Mouse (Mus musculus) CH12F3 (cell line): ENCODE measurements at regions not wholly inside any gene's neighbourhood (a gene's known extent, or its start where the extent isn't known, plus 50 kb on each side); places are given as distances from the start of the nearest gene placed in this dataset.
"Not testable (repeated sequence)": the region's sequence is repeated elsewhere in the genome, so short reads cannot be mapped to it uniquely, and the experiment has no call there.

Experiments used
- in situ Hi-C: fragments of 300-500 bp; cut with MboI; formaldehyde crosslinking; loops from 2 replicates; pipeline ENCODE4 v1.14.3; 2020; ENCODE audit warnings: low sequenced_read_pairs

- in situ Hi-C loops: no loop called here
Measured at GRCm38 (mm10) chr15:62267536-62267935, 1344.7 kb upstream of the A1bg start.

- in situ Hi-C loops: no loop called here
Measured at GRCm38 (mm10) chr15:62266025-62266424, 1343.2 kb upstream of the A1bg start.

- in situ Hi-C loops: no loop called here
Measured at GRCm38 (mm10) chr15:62265484-62265937, 1342.7 kb upstream of the A1bg start.

- in situ Hi-C loops: no loop called here
Measured at GRCm38 (mm10) chr15:62264966-62265365, 1342.2 kb upstream of the A1bg start.

GRCm38 (mm10) chr15:62264183-62264582 is 1341.4 kb upstream of the A1bg start:
- in situ Hi-C loops: no loop called here

GRCm38 (mm10) chr15:62262487-62262886 is 1339.7 kb upstream of the A1bg start:
- in situ Hi-C loops: no loop called here

GRCm38 (mm10) chr15:62261520-62261919 is 1338.7 kb upstream of the A1bg start:
- in situ Hi-C loops: no loop called here

- in situ Hi-C loops: no loop called here
Measured at GRCm38 (mm10) chr15:62258611-62259010, 1335.8 kb upstream of the A1bg start.

- in situ Hi-C loops: no loop called here
Measured at GRCm38 (mm10) chr15:62257955-62258354, 1335.1 kb upstream of the A1bg start.

- in situ Hi-C loops: no loop called here
Measured at GRCm38 (mm10) chr15:62257110-62257667, 1334.4 kb upstream of the A1bg start.

GRCm38 (mm10) chr15:62255571-62255970 is 1332.8 kb upstream of the A1bg start:
- in situ Hi-C loops: no loop called here

GRCm38 (mm10) chr15:62253724-62254123 is 1330.9 kb upstream of the A1bg start:
- in situ Hi-C loops: no loop called here

- in situ Hi-C loops: not testable (repeated sequence)
Measured at GRCm38 (mm10) chr15:62252078-62252833, 1329.4 kb upstream of the A1bg start.

GRCm38 (mm10) chr15:62249436-62249835 is 1326.6 kb upstream of the A1bg start:
- in situ Hi-C loops: no loop called here

GRCm38 (mm10) chr15:62246561-62247079 is 1323.8 kb upstream of the A1bg start:
- in situ Hi-C loops: no loop called here

GRCm38 (mm10) chr15:62245237-62245636 is 1322.4 kb upstream of the A1bg start:
- in situ Hi-C loops: no loop called here

GRCm38 (mm10) chr15:62244819-62245218 is 1322.0 kb upstream of the A1bg start:
- in situ Hi-C loops: no loop called here

- in situ Hi-C loops: no loop called here
Measured at GRCm38 (mm10) chr15:62240031-62240430, 1317.2 kb upstream of the A1bg start.

GRCm38 (mm10) chr15:62238503-62239045 is 1315.8 kb upstream of the A1bg start:
- in situ Hi-C loops: no loop called here

GRCm38 (mm10) chr15:62236056-62236455 is 1313.2 kb upstream of the A1bg start:
- in situ Hi-C loops: no loop called here

GRCm38 (mm10) chr15:62234182-62234760 is 1311.5 kb upstream of the A1bg start:
- in situ Hi-C loops: no loop called here

- in situ Hi-C loops: no loop called here
Measured at GRCm38 (mm10) chr15:62233154-62233553, 1310.3 kb upstream of the A1bg start.
